Mouse (Mus musculus): ENCODE measurements at regions not wholly inside any gene's neighbourhood (a gene's known extent, or its start where the extent isn't known, plus 50 kb on each side); places are given as distances from the start of the nearest gene placed in this dataset.

- H3K36me3 ChIP-seq (ENCODE audit: control insufficient read depth) = no peaks in the 10 kb centered on the region
- H3K9me3 ChIP-seq (ENCODE audit: control insufficient read depth, low read length) = no peaks in the 10 kb centered on the region
- no peak for TF ChIP-seq GATA1 (IDR thresholded peaks at IDR 0.05; ENCODE audit: low read length)
- TF ChIP-seq TAL1 (IDR thresholded peaks at IDR 0.05; ENCODE audit: low read length) = no peak
- H3K27me3 ChIP-seq (ENCODE audit: control insufficient read depth) = no peaks in the 10 kb centered on the region
- no peak overlapping the region for H3K4me3 ChIP-seq (replicated peaks)
- H3K4me1 ChIP-seq (ENCODE audit: control insufficient read depth) = no peaks in the 10 kb centered on the region
Observed at GRCm38 (mm10) chr17:83297379-83298121, 53.2 kb upstream of the Eml4 start.
